Comparison of ENCODE assay signal across 8 mouse cellular contexts in the genomic region with DNA sequence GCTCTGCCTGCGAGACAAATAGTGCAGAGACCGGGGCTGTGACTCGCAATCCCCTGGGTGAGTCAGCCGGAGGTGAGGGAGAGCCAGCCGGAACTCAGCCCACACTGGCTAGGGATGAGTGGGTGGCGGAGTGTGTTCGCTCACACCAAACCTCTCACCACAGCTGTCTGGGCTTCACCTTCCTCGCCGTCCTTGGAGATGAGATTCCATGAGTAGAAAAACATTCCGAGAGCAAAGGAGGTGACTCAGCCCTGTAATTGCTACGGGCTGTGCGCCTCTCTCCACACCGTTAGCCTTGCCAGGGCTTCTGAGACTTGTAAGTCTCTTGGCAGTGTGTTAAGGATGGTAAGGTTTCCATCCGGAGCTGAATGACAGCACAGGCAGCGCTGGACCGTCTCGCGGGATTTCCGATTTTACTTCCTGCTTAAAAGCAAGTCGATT.
DNase-seq lines count a peak whose midpoint lies in the region; ATAC-seq lines count a peak whose summit lies in the region.
"Had no signal": no experiment of that assay in that cellular context is flagged by ENCODE, and none has a peak within 500 bp of the region (broad histone marks: within the 10 kb centered on the region; RNA-seq: fewer than 3 reads in every experiment).

No protein-coding gene starts in this region.

- ATAC-seq in megakaryocyte, adult 5-6 weeks (ENCODE audit: poor library complexity, severe bottlenecking) = no peak
- ATAC-seq in neural tube, embryonic 15.5 days (ENCODE audit: low FRiP score) = no peak
- ATAC-seq: inflammation-experienced regulatory T-cells, adult 6 months had no signal

- no peak overlapping the region for H3K4me2 ChIP-seq in neural tube, embryonic 15.5 days

- no peaks in the 10 kb centered on the region for H3K4me1 ChIP-seq in neural tube, embryonic 15.5 days

- no peak overlapping the region for H3K4me3 ChIP-seq in neural tube, embryonic 15.5 days (replicated peaks)

- no peak overlapping the region for H3K9ac ChIP-seq in neural tube, embryonic 15.5 days (replicated peaks)

- H3K36me3 ChIP-seq in neural tube, embryonic 15.5 days = no peaks in the 10 kb centered on the region

- no peak overlapping the region for H3K27ac ChIP-seq in neural tube, embryonic 15.5 days (replicated peaks)

- peak; percentile 13 for DNase-seq in urinary bladder, postnatal 14 days (ENCODE audit: low spot score)
- DNase-seq in urinary bladder, adult 2 months (ENCODE audit: low spot score) = no peak
- peak; percentile 97 for DNase-seq in fibroblast of lung, adult 2 months (ENCODE audit: low read depth)
- peak; percentile 6 to 8 for DNase-seq in heart, postnatal 36 days
- no peak for DNase-seq in urinary bladder, postnatal 10 days (ENCODE audit: low spot score)

- WGBS in neural tube, embryonic 15.5 days = 88% methylated on average over 20 of the region's 20 CpGs

- H3K9me3 ChIP-seq in neural tube, embryonic 15.5 days (replicated peaks) = no peaks in the 10 kb centered on the region

- intact Hi-C loops in heart, postnatal 36 days (cut with DNase I) = no loop called here

- H3K27me3 ChIP-seq in neural tube, embryonic 15.5 days (replicated peaks) = no peaks in the 10 kb centered on the region

Comparison
In these comparisons a context has a peak if more than half of its experiments do, and no peak if none do; other contexts are left out.
1. DNase-seq: peak in urinary bladder, postnatal 14 days (single experiment), fibroblast of lung, adult 2 months (single experiment) and heart, postnatal 36 days (2 of 2); none in urinary bladder, adult 2 months (single experiment) and urinary bladder, postnatal 10 days (single experiment).